Mouse (Mus musculus): ENCODE results near the gene Runx1.

- TF ChIP-seq CTCF (IDR thresholded peaks at IDR 0.05; ENCODE audit: control insufficient read depth, insufficient read depth, low read length), result no peak
- TF ChIP-seq POLR2A (IDR thresholded peaks at IDR 0.05; ENCODE audit: borderline replicate concordance, control insufficient read depth, low read depth, low read length), result no peak
Observed at GRCm38 (mm10) chr16:92867261-92867935, 41.4 kb upstream of the Runx1 start.
